Mouse (Mus musculus) urinary bladder, postnatal 10 days (tissue): ENCODE data around the gene Gm47841.

Source experiments
- DNase-seq: peaks from one replicate; pipeline ENCODE4 v3.0.0; 2022; ENCODE audit warnings: low spot score

Gene Gm47841

GRCm38 (mm10) chr15:101074067-101074466 is 26.9 kb upstream of the Gm47841 start:
- DNase-seq: no peak

GRCm38 (mm10) chr15:101072736-101073135 is 25.5 kb upstream of the Gm47841 start:
- DNase-seq: no peak

GRCm38 (mm10) chr15:101070762-101071161 is 23.6 kb upstream of the Gm47841 start:
- no peak for DNase-seq

- DNase-seq: no peak
Observed at GRCm38 (mm10) chr15:101069641-101070190, 22.5 kb upstream of the Gm47841 start.

GRCm38 (mm10) chr15:101068671-101069070 is 21.5 kb upstream of the Gm47841 start:
- DNase-seq: no peak

- DNase-seq: no peak
Observed at GRCm38 (mm10) chr15:101068029-101068428, 20.8 kb upstream of the Gm47841 start.

- no peak for DNase-seq
Observed at GRCm38 (mm10) chr15:101066920-101067696, 19.9 kb upstream of the Gm47841 start.

GRCm38 (mm10) chr15:101066364-101066847 is 19.2 kb upstream of the Gm47841 start:
- no peak for DNase-seq

GRCm38 (mm10) chr15:101065069-101065468 is 17.9 kb upstream of the Gm47841 start:
- DNase-seq: no peak

- DNase-seq: no peak
Observed at GRCm38 (mm10) chr15:101060280-101060852, 13.2 kb upstream of the Gm47841 start.

- DNase-seq: no peak
Observed at GRCm38 (mm10) chr15:101059570-101060279, 12.5 kb upstream of the Gm47841 start.

- DNase-seq: no peak
Observed at GRCm38 (mm10) chr15:101056225-101056624, 9.0 kb upstream of the Gm47841 start.

- DNase-seq: no peak
Observed at GRCm38 (mm10) chr15:101054541-101054940, 7.3 kb upstream of the Gm47841 start.

GRCm38 (mm10) chr15:101053832-101054459 is 6.7 kb upstream of the Gm47841 start:
- no peak for DNase-seq

GRCm38 (mm10) chr15:101052560-101053501 is 5.6 kb upstream of the Gm47841 start:
- DNase-seq: no peak

GRCm38 (mm10) chr15:101051869-101052268 is 4.7 kb upstream of the Gm47841 start:
- DNase-seq: no peak

- DNase-seq: no peak
Observed at GRCm38 (mm10) chr15:101048338-101048896, 1.2 kb upstream of the Gm47841 start.

- no peak for DNase-seq
Observed at GRCm38 (mm10) chr15:101046527-101047193, 537 bp downstream of the Gm47841 start.

- no peak for DNase-seq
Observed at GRCm38 (mm10) chr15:101046039-101046526, 1.1 kb downstream of the Gm47841 start.

GRCm38 (mm10) chr15:101044531-101044930 is 2.7 kb downstream of the Gm47841 start:
- DNase-seq: no peak
